Mouse (Mus musculus): ENCODE measurements around the gene Efna4. TPM values are rescaled to one million over a fixed set of nuclear protein-coding genes. Genes with fewer than 3 reads are reported as not detected.
A peak's percentile ranks its signal among the peaks of the same experiment; 100 is the strongest.

Efna4 gene
- polyA plus RNA-seq (2012; fragmentation: generic; extraction: Trizol): 13.3 TPM
- long read RNA-seq, experiment 1, transcript Efna4-201 (4 exons, 1,599 nt): major isoform, 7 of 9 reads
- long read RNA-seq, experiment 1, partial matches to known transcripts: 0 of 9 reads
- long read RNA-seq, experiment 1, other reads (novel, unspliced or antisense): 2 of 9 reads
- long read RNA-seq, experiment 2, transcript Efna4-201 (4 exons, 1,599 nt): major isoform, 12 of 13 reads
- long read RNA-seq, experiment 2, partial matches to known transcripts: 0 of 13 reads
- long read RNA-seq, experiment 2, other reads (novel, unspliced or antisense): 1 of 13 reads

- H3K4me3 ChIP-seq (ENCODE audit: insufficient read depth, poor library complexity, severe bottlenecking): peak within 1 kb of the TSS; percentile 80
- peak within 1 kb of the TSS; percentile 82 for H3ac ChIP-seq (ENCODE audit: control insufficient read depth, insufficient read length, low read depth)
- peaks cover 17% of the 10 kb centered on the region for H3K79me2 ChIP-seq (ENCODE audit: control insufficient read depth, insufficient read depth)
- no peaks in the 10 kb centered on the region for H3K36me3 ChIP-seq (ENCODE audit: control insufficient read depth, insufficient read depth)
- H3K79me3 ChIP-seq (ENCODE audit: low read depth): no peaks in the 10 kb centered on the region
- TF ChIP-seq CTCF (IDR thresholded peaks at IDR 0.05; ENCODE audit: control insufficient read depth, insufficient read depth, insufficient read length) (no peak), MYOD1 (IDR thresholded peaks at IDR 0.05; ENCODE audit: control insufficient read depth, insufficient read length, low read depth) (no peak), CEBPB (IDR thresholded peaks at IDR 0.05; ENCODE audit: low read depth) (no peak), MYOG (IDR thresholded peaks at IDR 0.05; ENCODE audit: control insufficient read depth, extremely low read depth, insufficient read length) (no peak), FOSL1 (IDR thresholded peaks at IDR 0.05; ENCODE audit: insufficient read depth, low read length, poor library complexity, severe bottlenecking) (no peak), MAX (IDR thresholded peaks at IDR 0.05) (no peak), USF1 (IDR thresholded peaks at IDR 0.05; ENCODE audit: low read depth) (no peak)
- no peaks in the 10 kb centered on the region for H3K27me3 ChIP-seq (ENCODE audit: control insufficient read depth, insufficient read depth, insufficient read length)
Measured at GRCm38 (mm10) chr3:89337721-89338578, at the start of gene Efna4. Gene Efna4 (minus strand): TSS chr3:89338028.

- Histone ChIP-seq H3K36me3 (ENCODE audit: control insufficient read depth, insufficient read depth) (no peaks in the 10 kb centered on the region), H3K79me3 (ENCODE audit: low read depth) (peaks cover 4% of the 10 kb centered on the region), H3K27me3 (ENCODE audit: control insufficient read depth, insufficient read depth, insufficient read length) (no peaks in the 10 kb centered on the region), H3K79me2 (ENCODE audit: control insufficient read depth, insufficient read depth) (peaks cover 67% of the 10 kb centered on the region), H3K4me3 (ENCODE audit: insufficient read depth, poor library complexity, severe bottlenecking) (no peak overlapping the region), H3ac (ENCODE audit: control insufficient read depth, insufficient read length, low read depth) (no peak overlapping the region)
- TF ChIP-seq FOSL1 (IDR thresholded peaks at IDR 0.05; ENCODE audit: insufficient read depth, low read length, poor library complexity, severe bottlenecking): no peak
- no peak for TF ChIP-seq CTCF (IDR thresholded peaks at IDR 0.05; ENCODE audit: control insufficient read depth, insufficient read depth, insufficient read length)
- no peak for TF ChIP-seq MAX (IDR thresholded peaks at IDR 0.05)
- no peak for TF ChIP-seq MYOG (IDR thresholded peaks at IDR 0.05; ENCODE audit: control insufficient read depth, extremely low read depth, insufficient read length)
- no peak for TF ChIP-seq MYOD1 (IDR thresholded peaks at IDR 0.05; ENCODE audit: control insufficient read depth, insufficient read length, low read depth)
- no peak for TF ChIP-seq USF1 (IDR thresholded peaks at IDR 0.05; ENCODE audit: low read depth)
- TF ChIP-seq CEBPB (IDR thresholded peaks at IDR 0.05; ENCODE audit: low read depth): no peak
Measured at GRCm38 (mm10) chr3:89386438-89387420, 48.9 kb upstream of the Efna4 start.

DNA sequence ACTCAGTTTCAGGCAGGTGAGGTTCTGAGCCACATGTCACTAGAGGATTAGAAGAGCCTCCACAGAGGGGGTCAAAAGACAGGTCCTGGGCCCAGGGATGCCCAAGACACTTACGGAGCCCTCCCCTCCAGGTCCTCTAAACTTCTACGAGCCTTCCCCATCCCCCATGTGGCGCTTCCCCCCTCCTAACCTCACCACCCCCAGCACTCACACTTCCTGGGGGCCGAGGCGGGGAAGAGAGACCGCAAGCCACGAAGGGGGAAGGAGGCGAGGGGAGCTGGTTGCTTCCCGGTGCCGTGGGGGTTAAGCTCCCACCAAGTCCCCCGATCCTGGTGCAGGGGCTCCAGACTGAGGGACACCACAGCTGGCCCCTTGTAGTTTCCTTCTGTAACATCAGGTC lies 47.6 kb upstream of the Efna4 start:
- peaks cover 4% of the 10 kb centered on the region for H3K79me3 ChIP-seq (ENCODE audit: low read depth)
- peaks cover 54% of the 10 kb centered on the region for H3K79me2 ChIP-seq (ENCODE audit: control insufficient read depth, insufficient read depth)
- H3K36me3 ChIP-seq (ENCODE audit: control insufficient read depth, insufficient read depth): peaks cover 6% of the 10 kb centered on the region
- no peak for TF ChIP-seq USF1 (IDR thresholded peaks at IDR 0.05; ENCODE audit: low read depth)
- TF ChIP-seq CTCF (IDR thresholded peaks at IDR 0.05; ENCODE audit: control insufficient read depth, insufficient read depth, insufficient read length): no peak
- no peak for TF ChIP-seq MAX (IDR thresholded peaks at IDR 0.05)
- no peak for TF ChIP-seq MYOD1 (IDR thresholded peaks at IDR 0.05; ENCODE audit: control insufficient read depth, insufficient read length, low read depth)
- no peak for TF ChIP-seq FOSL1 (IDR thresholded peaks at IDR 0.05; ENCODE audit: insufficient read depth, low read length, poor library complexity, severe bottlenecking)
- TF ChIP-seq MYOG (IDR thresholded peaks at IDR 0.05; ENCODE audit: control insufficient read depth, extremely low read depth, insufficient read length): no peak
- TF ChIP-seq CEBPB (IDR thresholded peaks at IDR 0.05; ENCODE audit: low read depth): no peak
- H3ac ChIP-seq (ENCODE audit: control insufficient read depth, insufficient read length, low read depth): no peak overlapping the region
- no peak overlapping the region for H3K4me3 ChIP-seq (ENCODE audit: insufficient read depth, poor library complexity, severe bottlenecking)
- no peaks in the 10 kb centered on the region for H3K27me3 ChIP-seq (ENCODE audit: control insufficient read depth, insufficient read depth, insufficient read length)

- H3K4me3 ChIP-seq (ENCODE audit: insufficient read depth, poor library complexity, severe bottlenecking): no peak overlapping the region
- no peak for TF ChIP-seq MYOD1 (IDR thresholded peaks at IDR 0.05; ENCODE audit: control insufficient read depth, insufficient read length, low read depth)
- no peak for TF ChIP-seq FOSL1 (IDR thresholded peaks at IDR 0.05; ENCODE audit: insufficient read depth, low read length, poor library complexity, severe bottlenecking)
- no peak for TF ChIP-seq USF1 (IDR thresholded peaks at IDR 0.05; ENCODE audit: low read depth)
- TF ChIP-seq MYOG (IDR thresholded peaks at IDR 0.05; ENCODE audit: control insufficient read depth, extremely low read depth, insufficient read length): no peak
- no peak for TF ChIP-seq CEBPB (IDR thresholded peaks at IDR 0.05; ENCODE audit: low read depth)
- no peak for TF ChIP-seq MAX (IDR thresholded peaks at IDR 0.05)
- no peak for TF ChIP-seq CTCF (IDR thresholded peaks at IDR 0.05; ENCODE audit: control insufficient read depth, insufficient read depth, insufficient read length)
- peaks cover 45% of the 10 kb centered on the region for H3K79me2 ChIP-seq (ENCODE audit: control insufficient read depth, insufficient read depth)
- H3K36me3 ChIP-seq (ENCODE audit: control insufficient read depth, insufficient read depth): peaks cover 7% of the 10 kb centered on the region
- no peaks in the 10 kb centered on the region for H3K27me3 ChIP-seq (ENCODE audit: control insufficient read depth, insufficient read depth, insufficient read length)
- H3ac ChIP-seq (ENCODE audit: control insufficient read depth, insufficient read length, low read depth): no peak overlapping the region
- H3K79me3 ChIP-seq (ENCODE audit: low read depth): peaks cover 4% of the 10 kb centered on the region
Measured at GRCm38 (mm10) chr3:89384331-89385076, 46.7 kb upstream of the Efna4 start.

Data from C2C12 (cell line).